Mouse (Mus musculus): ENCODE data around the gene Treml4. TPM values are rescaled to one million over a fixed set of nuclear protein-coding genes. Genes with fewer than 3 reads are reported as not detected.
A peak's percentile ranks its signal among the peaks of the same experiment; 100 is the strongest.
"Not testable (repeated sequence)": the region's sequence is repeated elsewhere in the genome, so short reads cannot be mapped to it uniquely, and the experiment has no call there.

The Treml4 gene
- polyA plus RNA-seq, 1 experiment from 2014 or later: 0.20 TPM

DNA sequence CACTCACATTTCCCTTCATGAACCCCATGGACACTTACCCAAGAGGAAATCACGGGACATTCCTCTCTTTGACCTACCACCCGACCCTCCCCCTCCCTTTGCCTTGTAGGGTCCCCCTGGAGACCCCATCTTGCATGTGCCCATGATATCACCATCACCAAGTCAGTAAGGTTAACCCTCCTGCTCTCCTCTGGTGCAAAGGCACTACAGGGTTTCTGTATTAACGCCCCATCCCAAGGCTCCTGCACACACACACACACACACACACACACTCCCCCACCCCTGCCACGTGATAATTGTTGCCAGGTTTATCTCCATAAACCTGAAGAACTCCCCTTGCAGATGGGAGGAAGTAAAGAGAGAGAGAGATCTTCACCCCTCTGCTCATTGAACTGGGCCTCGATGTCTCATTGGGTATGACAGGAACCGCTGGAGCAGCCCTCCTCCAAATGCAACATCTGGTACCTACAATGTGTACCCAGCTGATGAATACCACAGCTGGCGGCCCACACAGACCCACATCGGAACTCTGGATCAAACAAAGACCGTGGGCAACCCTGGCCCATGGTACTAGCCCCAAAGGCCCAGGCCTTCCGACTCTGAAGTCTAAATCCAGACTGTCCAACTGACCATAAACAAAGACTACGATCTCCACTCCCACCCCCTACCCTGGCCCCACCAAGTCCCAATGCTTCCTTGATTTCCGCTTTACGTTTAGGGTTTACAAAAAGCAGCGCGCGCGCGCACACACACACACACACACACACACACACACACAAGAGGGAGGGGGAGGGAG, 17.0 kb downstream of the Treml4 start:
- peak; percentile 54 for DNase-seq (ENCODE audit: low spot score)
- peak overlapping the region; percentile 89 for H3K27ac ChIP-seq (replicated peaks)

DNA sequence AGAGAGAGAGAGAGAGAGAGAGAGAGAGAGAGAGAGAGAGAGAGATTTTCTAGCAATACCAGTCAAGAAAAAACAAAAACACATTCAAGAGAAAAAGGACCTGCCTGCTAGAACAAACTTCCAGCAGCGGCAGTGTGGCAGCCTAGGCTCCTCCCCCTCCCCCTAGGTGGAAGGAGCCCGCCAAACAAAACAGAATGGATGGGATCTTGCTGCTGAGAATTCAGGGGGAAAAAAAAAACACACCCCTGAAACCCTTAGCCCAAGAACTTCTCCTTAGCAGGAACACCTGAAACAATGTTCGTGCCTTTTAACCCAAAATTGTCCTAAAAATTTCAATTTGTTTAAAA, 17.6 kb downstream of the Treml4 start:
- peak overlapping the region; percentile 50 for H3K4me3 ChIP-seq
- no peaks in the 10 kb centered on the region for H3K27me3 ChIP-seq (ENCODE audit: low read depth, poor library complexity, severe bottlenecking)
- no peaks in the 10 kb centered on the region for H3K36me3 ChIP-seq
- peaks cover 23% of the 10 kb centered on the region for H3K4me1 ChIP-seq
- DNase-seq (ENCODE audit: low spot score): no peak
- H3K27ac ChIP-seq (replicated peaks): peak overlapping the region; percentile 89
- H3K9me3 ChIP-seq (replicated peaks): no peaks in the 10 kb centered on the region
- 8% methylated on average over 3 of the region's 3 CpGs for WGBS

More for the DNA sequence above, 17.0 kb downstream of the Treml4 start:
- Histone ChIP-seq H3K4me3 (peak overlapping the region; percentile 50), H3K27me3 (ENCODE audit: low read depth, poor library complexity, severe bottlenecking) (no peaks in the 10 kb centered on the region), H3K9me3 (replicated peaks) (no peaks in the 10 kb centered on the region), H3K4me1 (peaks cover 23% of the 10 kb centered on the region), H3K36me3 (no peaks in the 10 kb centered on the region)
- WGBS: 38% methylated on average over 18 of the region's 18 CpGs

DNA sequence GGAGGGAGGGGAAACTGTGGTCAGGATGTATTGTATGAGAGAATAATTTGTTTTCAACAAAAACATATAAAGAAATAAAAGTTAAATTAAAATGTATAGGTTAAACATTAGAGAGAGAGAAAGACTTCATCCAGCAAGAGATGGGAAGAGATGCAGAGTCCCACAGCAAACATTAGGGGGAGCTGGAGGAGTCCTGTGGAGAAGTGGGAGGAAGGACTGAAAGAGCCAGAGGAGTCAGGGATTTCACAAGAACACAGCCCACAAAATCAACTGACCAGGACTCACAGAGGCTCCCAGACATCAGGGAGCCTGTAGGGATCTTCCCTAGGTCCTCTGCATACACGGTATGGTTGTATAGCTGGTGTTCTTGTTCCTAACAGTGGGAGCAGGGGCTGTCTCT, 22.7 kb downstream of the Treml4 start:
- Histone ChIP-seq H3K36me3 (no peaks in the 10 kb centered on the region), H3K4me1 (peaks cover 8% of the 10 kb centered on the region), H3K27ac (replicated peaks) (no peak overlapping the region), H3K4me3 (no peak overlapping the region), H3K9me3 (replicated peaks) (no peaks in the 10 kb centered on the region), H3K27me3 (ENCODE audit: low read depth, poor library complexity, severe bottlenecking) (no peaks in the 10 kb centered on the region)
- WGBS: 59% methylated on average over 1 of the region's 1 CpGs
- DNase-seq (ENCODE audit: low spot score): no peak

DNA sequence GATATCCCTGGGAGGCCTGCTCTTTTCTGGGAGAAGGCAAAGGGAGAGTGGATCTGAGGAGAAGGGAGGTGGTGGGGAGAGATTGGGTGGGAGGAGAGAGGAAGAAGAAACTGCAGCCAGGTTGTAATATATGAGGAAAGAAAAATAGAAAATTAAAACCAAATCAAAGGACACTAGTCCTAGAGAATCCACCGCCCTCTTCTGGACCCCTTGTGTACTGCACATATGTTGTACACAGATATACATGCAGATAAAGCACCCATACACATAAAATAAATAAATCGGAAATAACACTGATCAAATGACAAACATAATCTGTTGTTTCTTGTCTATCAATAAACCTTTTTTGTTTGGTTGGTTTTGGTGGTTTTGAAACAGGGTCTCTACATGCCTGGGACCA, 23.2 kb downstream of the Treml4 start:
- Histone ChIP-seq H3K27ac (replicated peaks) (no peak overlapping the region), H3K4me3 (no peak overlapping the region), H3K27me3 (ENCODE audit: low read depth, poor library complexity, severe bottlenecking) (no peaks in the 10 kb centered on the region), H3K9me3 (replicated peaks) (no peaks in the 10 kb centered on the region), H3K4me1 (peaks cover 3% of the 10 kb centered on the region), H3K36me3 (no peaks in the 10 kb centered on the region)
- 71% methylated on average over 2 of the region's 2 CpGs for WGBS
- DNase-seq (ENCODE audit: low spot score): no peak

DNA sequence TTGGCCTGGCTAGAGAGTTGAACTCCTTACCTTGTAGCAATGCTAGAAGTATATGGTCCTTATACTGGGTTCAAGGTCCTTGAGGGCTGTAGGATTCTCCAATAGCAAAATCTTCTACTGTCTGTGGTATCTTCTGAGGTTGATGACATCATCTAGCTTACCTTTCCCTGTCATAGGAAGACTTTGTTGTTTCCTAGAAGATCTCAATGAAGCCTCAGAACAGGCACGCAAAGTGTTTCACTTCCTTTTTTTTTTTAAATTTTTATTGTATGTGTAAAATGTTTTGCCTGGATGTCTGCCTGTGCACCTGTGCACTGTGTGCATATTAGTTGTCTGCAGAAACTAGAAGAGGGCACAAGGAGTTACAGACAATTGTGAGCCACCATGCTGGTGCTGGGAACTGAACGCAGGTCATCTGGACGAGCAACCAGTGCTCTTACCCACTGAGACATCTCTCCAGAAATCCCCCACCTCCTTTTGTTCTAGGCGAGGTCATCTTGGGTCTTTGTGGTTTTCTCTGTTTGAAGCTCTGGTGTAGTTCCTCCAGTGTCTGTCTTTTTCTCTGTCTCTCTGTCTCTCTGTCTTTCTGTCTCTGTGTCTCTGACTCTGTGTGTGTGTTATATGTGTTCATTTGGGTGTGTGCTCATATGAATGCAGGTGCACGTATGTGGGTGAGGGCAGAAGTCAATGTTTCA, 29.6 kb downstream of the Treml4 start:
- Histone ChIP-seq H3K27me3 (ENCODE audit: low read depth, poor library complexity, severe bottlenecking) (no peaks in the 10 kb centered on the region), H3K36me3 (no peaks in the 10 kb centered on the region), H3K4me3 (no peak overlapping the region), H3K27ac (replicated peaks) (no peak overlapping the region), H3K9me3 (replicated peaks) (no peaks in the 10 kb centered on the region), H3K4me1 (no peaks in the 10 kb centered on the region)
- DNase-seq (ENCODE audit: low spot score): no peak
- WGBS: 89% methylated on average over 5 of the region's 5 CpGs

DNA sequence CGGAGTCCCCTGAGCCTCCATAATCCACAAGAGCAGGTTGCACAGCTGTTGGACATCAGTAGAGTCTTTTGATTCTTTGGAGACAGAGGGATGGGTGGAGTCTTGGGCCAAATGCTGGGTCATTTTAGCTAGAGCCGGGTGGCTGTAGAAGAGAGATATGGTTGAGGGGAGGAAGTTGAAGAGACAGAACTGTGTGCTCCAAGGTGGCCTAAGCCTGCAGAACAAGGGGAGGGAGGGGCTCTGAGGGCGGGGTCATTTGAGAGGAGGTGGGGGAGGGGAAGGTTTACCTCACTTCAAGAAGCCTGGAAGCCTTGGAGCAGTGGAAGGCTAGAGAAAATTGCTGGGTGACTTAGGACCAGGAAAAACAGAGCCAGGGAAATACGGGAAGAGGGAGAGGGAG, 35.1 kb downstream of the Treml4 start, which contains the start of gene Treml2:
Treml2 (plus strand) TSS at position 296 of the 400 bp plus-strand sequence.
- peaks cover 4% of the 10 kb centered on the region for H3K4me1 ChIP-seq
- H3K36me3 ChIP-seq: no peaks in the 10 kb centered on the region
- H3K9me3 ChIP-seq (replicated peaks): no peaks in the 10 kb centered on the region
- H3K27ac ChIP-seq (replicated peaks): peak within 1 kb of the TSS; percentile 24
- DNase-seq (ENCODE audit: low spot score): no peak
- WGBS: 48% methylated on average over 3 of the region's 4 CpGs
- no peaks in the 10 kb centered on the region for H3K27me3 ChIP-seq (ENCODE audit: low read depth, poor library complexity, severe bottlenecking)
- no peak within 1 kb of the TSS for H3K4me3 ChIP-seq

DNA sequence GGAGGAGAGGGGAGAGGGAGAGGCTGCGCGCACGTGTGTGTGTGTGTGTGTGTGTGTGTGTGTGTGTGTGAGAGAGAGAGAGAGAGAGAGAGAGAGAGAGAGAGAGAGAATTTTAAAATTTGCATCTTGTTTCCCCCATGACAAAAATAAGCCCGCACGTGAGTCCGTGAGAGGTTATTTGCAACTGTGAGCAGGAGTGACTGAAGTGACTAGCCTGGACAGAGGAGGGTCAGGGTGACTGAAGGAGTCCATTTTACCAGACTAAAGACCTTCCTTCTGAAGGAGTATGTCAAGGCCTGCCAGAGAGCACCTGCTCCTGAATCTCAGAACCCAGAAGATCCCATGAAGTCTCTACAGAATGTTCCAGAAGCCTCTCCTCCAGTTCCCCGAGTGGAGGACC, 35.7 kb downstream of the Treml4 start:
- Histone ChIP-seq H3K4me3 (no peak overlapping the region), H3K4me1 (peaks cover 4% of the 10 kb centered on the region), H3K27ac (replicated peaks) (no peak overlapping the region; the same call in 1 of the 2 replicates), H3K27me3 (ENCODE audit: low read depth, poor library complexity, severe bottlenecking) (no peaks in the 10 kb centered on the region), H3K9me3 (replicated peaks) (no peaks in the 10 kb centered on the region), H3K36me3 (no peaks in the 10 kb centered on the region)
- no peak for DNase-seq (ENCODE audit: low spot score)
- WGBS: 58% methylated on average over 7 of the region's 7 CpGs

DNA sequence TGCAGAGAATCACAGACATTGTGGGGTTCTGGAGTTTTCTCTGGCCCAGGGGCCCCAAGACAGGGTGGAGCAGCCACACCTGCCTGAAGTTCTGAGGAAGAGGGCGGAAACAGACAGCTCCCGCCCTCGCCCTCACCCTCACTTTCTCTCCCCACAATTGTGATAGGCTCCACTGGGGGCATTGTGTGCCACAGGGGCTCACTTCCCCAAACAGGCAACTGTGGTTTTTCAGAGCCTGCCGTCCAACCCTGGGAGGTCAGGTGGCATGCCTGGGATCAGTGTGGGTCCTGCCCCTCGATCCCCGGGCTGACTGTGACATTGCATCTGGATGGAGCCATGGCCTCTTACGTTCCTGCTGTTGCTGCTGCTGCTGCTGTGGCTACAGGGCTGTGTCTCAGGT, 36.1 kb downstream of the Treml4 start:
- no peak for DNase-seq (ENCODE audit: low spot score)
- WGBS: 79% methylated on average over 7 of the region's 7 CpGs
- H3K36me3 ChIP-seq: no peaks in the 10 kb centered on the region
- H3K9me3 ChIP-seq (replicated peaks): no peaks in the 10 kb centered on the region
- H3K27me3 ChIP-seq (ENCODE audit: low read depth, poor library complexity, severe bottlenecking): no peaks in the 10 kb centered on the region
- H3K4me3 ChIP-seq: no peak overlapping the region
- peak overlapping the region; percentile 24; the same call in 1 of the 2 replicates for H3K27ac ChIP-seq (replicated peaks)
- peaks cover 4% of the 10 kb centered on the region for H3K4me1 ChIP-seq

DNA sequence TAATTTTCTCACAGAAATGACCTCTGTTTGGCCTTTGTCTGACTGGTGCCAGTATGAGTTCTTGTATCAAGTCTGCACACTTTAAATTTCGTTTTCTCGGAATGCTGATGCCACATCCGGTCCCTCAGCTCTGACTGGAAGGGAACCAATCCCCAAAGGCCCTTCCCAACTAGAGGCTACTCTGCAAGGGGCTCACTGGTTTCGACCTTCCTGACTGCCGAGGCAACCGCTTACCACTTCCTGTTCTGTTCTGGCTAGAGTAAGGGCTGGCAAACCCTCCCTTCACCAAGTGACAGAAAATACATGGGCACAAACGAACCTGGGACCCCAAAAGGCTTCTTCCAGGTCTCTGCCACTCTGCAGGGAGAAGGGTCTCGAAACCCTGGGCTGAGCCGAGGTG, 36.8 kb downstream of the Treml4 start:
- H3K4me1 ChIP-seq: peaks cover 4% of the 10 kb centered on the region
- no peaks in the 10 kb centered on the region for H3K36me3 ChIP-seq
- H3K4me3 ChIP-seq: no peak overlapping the region
- no peaks in the 10 kb centered on the region for H3K27me3 ChIP-seq (ENCODE audit: low read depth, poor library complexity, severe bottlenecking)
- DNase-seq (ENCODE audit: low spot score): no peak
- WGBS: 80% methylated on average over 9 of the region's 9 CpGs
- no peaks in the 10 kb centered on the region for H3K9me3 ChIP-seq (replicated peaks)
- H3K27ac ChIP-seq (replicated peaks): no peak overlapping the region

DNA sequence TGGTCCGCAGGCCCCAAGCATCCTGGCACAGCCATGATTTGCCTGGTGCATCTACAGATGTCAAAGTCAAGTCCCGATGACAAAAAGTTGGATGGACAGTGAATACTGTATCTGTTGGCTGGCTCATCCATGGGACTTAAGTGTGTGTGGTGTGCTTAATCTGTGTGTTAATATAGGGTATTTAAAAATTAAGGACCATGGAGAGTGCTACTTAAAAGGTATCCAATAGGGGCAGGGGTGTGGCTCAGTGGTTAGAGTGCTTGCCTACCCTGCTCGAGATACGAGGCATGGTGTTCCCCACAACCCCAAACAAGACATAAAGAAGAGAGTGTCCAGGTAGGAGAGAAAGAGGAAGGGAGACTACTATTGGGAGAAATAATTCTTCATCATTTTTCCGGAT, 37.7 kb downstream of the Treml4 start:
- DNase-seq (ENCODE audit: low spot score): no peak
- H3K4me3 ChIP-seq: no peak overlapping the region

DNA sequence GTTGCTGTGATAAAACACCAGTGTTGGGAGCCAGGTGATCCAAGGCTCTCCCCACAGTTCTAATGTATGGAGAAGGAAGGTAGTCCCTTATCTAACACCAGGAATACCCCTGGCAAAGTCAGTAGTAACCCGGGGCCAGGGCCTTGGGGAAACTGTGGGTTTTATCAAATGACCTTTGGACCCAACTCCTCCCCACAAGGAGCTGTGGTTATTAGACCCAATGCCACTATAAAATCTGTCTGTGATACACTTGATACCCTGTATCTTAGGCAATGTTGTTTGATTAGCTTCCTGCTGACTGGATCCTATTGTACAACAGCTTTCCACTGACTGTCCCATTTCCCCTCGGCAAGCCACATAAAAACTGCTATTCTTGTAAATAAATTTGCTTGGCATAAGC, 48.0 kb downstream of the Treml4 start:
- H3K27me3 ChIP-seq (ENCODE audit: low read depth, poor library complexity, severe bottlenecking): no peaks in the 10 kb centered on the region
- H3K27ac ChIP-seq (replicated peaks): no peak overlapping the region
- 88% methylated on average over 2 of the region's 2 CpGs for WGBS
- H3K4me3 ChIP-seq: no peak overlapping the region
- no peaks in the 10 kb centered on the region for H3K4me1 ChIP-seq
- H3K36me3 ChIP-seq: no peaks in the 10 kb centered on the region
- no peak for DNase-seq (ENCODE audit: low spot score)
- no peaks in the 10 kb centered on the region for H3K9me3 ChIP-seq (replicated peaks)

More for the DNA sequence above, 37.7 kb downstream of the Treml4 start:
- Histone ChIP-seq H3K36me3 (no peaks in the 10 kb centered on the region), H3K27me3 (ENCODE audit: low read depth, poor library complexity, severe bottlenecking) (no peaks in the 10 kb centered on the region), H3K27ac (replicated peaks) (no peak overlapping the region), H3K4me1 (peaks cover 4% of the 10 kb centered on the region), H3K9me3 (replicated peaks) (no peaks in the 10 kb centered on the region)
- WGBS: 94% methylated on average over 5 of the region's 5 CpGs

DNA sequence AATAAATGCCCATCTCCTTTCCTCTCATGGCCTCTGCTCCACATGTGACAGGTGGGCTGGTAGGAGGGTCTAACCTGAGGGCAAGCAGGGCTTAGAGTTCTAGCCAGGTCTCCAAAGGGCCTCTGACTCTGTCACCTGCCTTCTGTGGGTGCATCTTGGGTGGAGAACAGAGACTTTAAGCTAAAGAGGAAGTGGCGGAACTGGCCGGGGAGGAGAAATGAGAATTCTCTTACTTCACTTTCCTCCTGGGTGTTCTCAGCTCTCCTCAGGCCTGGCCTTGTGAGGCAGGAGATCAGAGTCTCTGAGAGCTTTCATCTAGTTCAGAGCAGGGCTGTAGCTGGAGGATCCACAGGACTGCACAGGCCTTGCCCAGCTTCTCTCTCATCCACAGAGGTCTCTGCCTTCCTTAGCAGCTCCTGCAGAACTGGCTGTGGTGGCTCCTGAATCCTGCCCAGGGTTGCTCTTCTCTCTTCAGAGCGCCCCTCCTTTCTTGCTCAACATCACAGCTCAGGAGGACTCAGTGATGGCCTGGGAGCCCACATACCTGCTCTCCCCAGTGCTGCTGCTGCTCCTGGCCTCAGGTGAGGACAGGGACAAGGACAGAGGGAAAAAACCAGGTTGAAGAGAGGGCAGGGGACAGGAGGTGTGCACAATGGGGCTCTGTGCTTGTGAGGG, 51.9 kb downstream of the Treml4 start, which contains the start of gene B430306N03Rik:
B430306N03Rik (plus strand) TSS at position 237 of the 675 bp plus-strand sequence.
- not testable (repeated sequence) for H3K4me1 ChIP-seq; H3K27ac ChIP-seq (replicated peaks); H3K27me3 ChIP-seq (ENCODE audit: low read depth, poor library complexity, severe bottlenecking); H3K36me3 ChIP-seq; DNase-seq (ENCODE audit: low spot score); H3K4me3 ChIP-seq; H3K9me3 ChIP-seq (replicated peaks)
- 92% methylated on average over 3 of the region's 3 CpGs for WGBS

DNA sequence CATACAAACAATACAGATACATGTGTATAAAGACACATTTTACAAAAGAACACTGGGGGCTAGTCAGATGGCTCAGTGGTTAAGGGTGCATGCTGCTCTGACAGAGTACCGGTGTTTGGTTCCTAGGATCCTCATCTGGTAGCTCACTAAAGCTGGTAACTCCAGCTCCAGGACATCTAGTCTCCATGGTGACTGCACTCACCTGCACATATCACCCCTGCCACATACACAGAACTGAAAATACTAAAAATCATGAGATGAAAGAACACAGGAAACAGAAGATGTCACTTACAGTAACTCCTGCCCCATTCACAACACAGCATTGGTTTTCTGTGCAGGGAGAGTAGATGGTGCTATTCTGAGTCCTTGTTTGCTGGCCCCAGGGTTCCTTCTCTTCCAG, 54.6 kb downstream of the Treml4 start:
- no peak for DNase-seq (ENCODE audit: low spot score)
- Histone ChIP-seq H3K27me3 (ENCODE audit: low read depth, poor library complexity, severe bottlenecking) (no peaks in the 10 kb centered on the region), H3K4me1 (no peaks in the 10 kb centered on the region), H3K27ac (replicated peaks) (no peak overlapping the region), H3K36me3 (no peaks in the 10 kb centered on the region), H3K9me3 (replicated peaks) (no peaks in the 10 kb centered on the region), H3K4me3 (no peak overlapping the region)
- 95% methylated on average over 1 of the region's 1 CpGs for WGBS
